Mouse (Mus musculus): Measurements from ENCODE around the gene Mogat2.

GRCm38 (mm10) chr7:99170519-99170918 is 67.9 kb downstream of the Mogat2 start:
- no peak for TF ChIP-seq CTCF (conservative IDR thresholded peaks at IDR 0.05; ENCODE audit: low read length)
- TF ChIP-seq NANOG (IDR thresholded peaks at IDR 0.05; ENCODE audit: borderline replicate concordance, low read length) = no peak
- TF ChIP-seq POU5F1 (IDR thresholded peaks at IDR 0.05; ENCODE audit: borderline replicate concordance, low read length) = no peak
